Mouse (Mus musculus): ENCODE measurements around the gene B4galnt1.

DNA sequence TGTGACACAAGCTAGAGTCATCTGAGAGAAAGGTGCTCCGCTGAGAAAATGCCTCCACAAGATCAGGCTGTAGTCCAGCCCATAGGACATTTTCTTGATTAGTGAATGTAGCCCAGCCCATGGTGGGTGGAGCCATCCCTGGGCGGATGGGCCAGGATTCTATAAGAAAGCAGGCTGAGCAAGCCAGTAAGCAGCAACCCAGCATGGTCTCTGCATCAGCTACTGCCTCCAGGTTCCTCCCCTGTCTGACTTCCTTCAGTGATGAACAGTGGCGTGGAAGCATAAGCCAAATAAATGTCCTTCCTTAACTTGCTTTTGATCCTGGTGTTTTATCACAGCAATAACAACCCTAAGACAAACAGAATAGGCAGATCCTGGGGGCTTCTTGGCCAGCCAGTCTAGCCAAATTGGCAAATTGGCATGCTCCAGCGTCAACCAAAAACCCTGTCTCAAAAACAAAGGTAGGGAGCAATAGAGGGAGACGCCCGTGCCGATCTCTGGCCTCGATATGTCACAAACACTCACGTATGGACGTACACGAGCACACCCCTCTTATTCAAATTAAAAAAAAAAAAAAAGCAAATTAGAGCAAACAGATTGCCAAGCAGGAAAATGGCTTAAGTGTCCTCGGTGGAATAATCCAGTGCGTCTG lies 42.1 kb upstream of the B4galnt1 start:
- peak in 1 of 2 experiments; percentile 88; a peak in 2 of 4 replicates for TF ChIP-seq POLR2A (IDR thresholded peaks at IDR 0.05; ENCODE audit: control insufficient read depth in 1 of 2, insufficient read depth in 1 of 2, low read depth in 1 of 2, low read length in 2 of 2, poor library complexity in 1 of 2)
- TF ChIP-seq CTCF (IDR thresholded peaks at IDR 0.05 in 2 of 3, conservative IDR thresholded peaks at IDR 0.05 in 1 of 3; ENCODE audit: control insufficient read depth in 1 of 3, insufficient read depth in 1 of 3, low read depth in 2 of 3, low read length in 3 of 3, poor library complexity in 1 of 3, severe bottlenecking in 1 of 3) = no peak
- TF ChIP-seq MAZ (IDR thresholded peaks at IDR 0.05; ENCODE audit: low read depth, low read length) = 0 out of 2 replicates have a peak, but pooled peaks have one; percentile 36
- no peak for TF ChIP-seq EP300 (IDR thresholded peaks at IDR 0.05; ENCODE audit: low read depth in 1 of 2, low read length in 2 of 2)
- peak; percentile 72 for TF ChIP-seq POLR2AphosphoS2 (IDR thresholded peaks at IDR 0.05; ENCODE audit: low read length)

Measured in MEL (cell line).